Mouse (Mus musculus): ENCODE data around the gene Inhbb.

DNA sequence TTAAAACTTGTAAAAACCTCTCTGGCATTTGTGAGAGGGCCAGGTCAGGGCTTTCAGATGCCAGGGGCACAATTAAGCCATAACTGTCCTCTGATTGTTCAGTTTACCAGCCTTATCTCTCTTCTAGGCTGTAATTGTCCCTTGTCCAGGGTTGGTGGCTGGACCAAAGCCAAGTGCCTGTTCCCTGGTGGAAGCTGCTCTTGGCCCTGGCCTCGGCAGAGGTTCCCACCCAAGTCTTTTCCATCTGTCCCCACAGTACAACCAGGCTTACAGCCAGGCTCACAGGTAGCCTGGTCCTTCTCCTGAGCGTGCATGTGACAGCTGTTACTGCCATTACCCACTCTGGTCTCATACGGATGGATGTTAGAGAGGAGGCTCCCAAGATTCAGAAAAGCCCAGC lies 30.7 kb downstream of the Inhbb start:
- no peak for TF ChIP-seq CTCF (IDR thresholded peaks at IDR 0.05; ENCODE audit: control insufficient read depth, insufficient read depth, insufficient read length)
- TF ChIP-seq MAX (IDR thresholded peaks at IDR 0.05) = no peak
- no peak for TF ChIP-seq USF1 (IDR thresholded peaks at IDR 0.05; ENCODE audit: low read depth)
- no peak for TF ChIP-seq MYOD1 (IDR thresholded peaks at IDR 0.05; ENCODE audit: control insufficient read depth, insufficient read length, low read depth)

All from C2C12 (cell line).